Mouse (Mus musculus): Measurements from ENCODE around the gene Mgrn1.
A peak's percentile ranks its signal among the peaks of the same experiment; 100 is the strongest.

The Mgrn1 gene

DNA sequence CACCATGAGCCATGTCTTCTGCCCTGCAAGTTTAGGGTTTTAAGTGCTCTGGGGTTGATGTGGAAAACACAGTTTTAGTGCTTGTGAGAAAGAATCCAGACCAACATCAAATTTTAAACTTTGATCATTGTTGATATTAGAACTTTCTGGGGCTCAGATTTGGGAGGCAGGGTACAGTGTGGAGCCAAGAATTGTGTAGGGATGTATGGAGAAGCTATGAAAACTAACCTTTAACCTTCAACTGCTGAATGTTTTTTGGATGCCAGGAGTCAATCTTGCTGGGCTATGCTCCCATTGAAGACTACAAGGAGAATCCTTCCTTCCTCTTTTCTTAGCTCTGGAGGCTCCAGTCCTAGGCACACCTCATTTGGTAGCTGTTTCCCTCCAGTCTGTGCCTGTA lies 20.5 kb downstream of the Mgrn1 start:
- DNase-seq (ENCODE audit: low read depth, low spot score), result no peak

DNA sequence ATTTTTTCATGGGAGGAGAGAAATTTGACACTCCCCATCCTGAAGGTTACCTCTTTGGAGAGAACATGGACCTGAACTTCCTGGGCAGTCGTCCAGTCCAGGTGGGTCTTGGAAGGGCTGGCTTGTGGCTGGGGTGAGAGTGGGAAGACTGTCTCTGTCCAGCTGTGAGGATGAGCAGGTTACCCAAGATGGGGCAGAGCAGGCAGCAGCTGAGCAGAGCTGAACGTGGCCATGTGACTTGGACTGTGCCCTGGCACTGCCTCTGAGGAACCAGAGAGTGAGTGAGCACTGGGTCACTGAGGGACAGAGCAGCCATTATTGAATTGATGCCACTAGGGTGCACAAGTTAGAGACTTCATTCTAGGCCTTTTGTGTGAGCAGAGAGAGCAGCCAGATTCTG lies 21.3 kb downstream of the Mgrn1 start:
- no peak for DNase-seq (ENCODE audit: low read depth, low spot score)

DNA sequence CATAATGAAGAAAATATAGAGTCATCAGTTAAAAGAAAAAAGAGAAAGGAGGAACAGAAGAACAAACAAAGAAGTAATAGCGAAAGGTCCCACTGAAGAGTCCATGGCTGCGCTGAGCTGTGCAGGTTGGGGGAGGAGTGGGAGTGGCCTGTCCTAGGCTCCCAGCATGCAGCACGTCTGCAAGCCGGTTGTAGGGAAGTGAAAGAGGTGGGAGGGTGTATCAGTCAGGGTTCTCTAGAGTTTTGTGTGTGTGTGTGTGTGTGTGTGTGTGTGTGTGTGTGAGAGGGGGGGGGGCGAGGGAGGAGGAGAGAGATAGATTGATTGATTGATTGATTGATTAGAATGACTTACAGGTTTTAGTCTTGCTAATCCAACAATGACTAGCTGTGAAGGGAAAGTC lies 21.9 kb downstream of the Mgrn1 start:
- no peak for DNase-seq (ENCODE audit: low read depth, low spot score)

DNA sequence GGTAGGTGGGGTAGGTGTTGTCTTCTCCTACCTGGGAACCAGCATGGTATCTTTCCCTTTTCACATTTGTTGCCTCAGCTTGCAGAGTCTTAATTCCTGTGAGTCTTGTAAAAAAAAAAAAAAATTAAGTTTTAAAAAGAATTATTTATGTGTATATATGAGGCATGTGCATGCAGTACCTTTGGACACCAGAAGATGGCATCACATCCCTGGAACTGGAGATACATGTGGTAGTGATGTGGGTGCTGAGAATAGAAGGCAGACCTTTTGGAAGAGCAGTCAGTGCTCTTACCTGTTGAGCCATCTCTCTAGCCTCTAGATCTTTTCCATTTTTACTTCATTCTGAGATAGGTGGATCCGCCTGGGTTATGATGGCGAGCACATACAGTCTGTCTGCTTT lies 23.7 kb downstream of the Mgrn1 start:
- peak; percentile 66 for DNase-seq (ENCODE audit: low read depth, low spot score)

DNA sequence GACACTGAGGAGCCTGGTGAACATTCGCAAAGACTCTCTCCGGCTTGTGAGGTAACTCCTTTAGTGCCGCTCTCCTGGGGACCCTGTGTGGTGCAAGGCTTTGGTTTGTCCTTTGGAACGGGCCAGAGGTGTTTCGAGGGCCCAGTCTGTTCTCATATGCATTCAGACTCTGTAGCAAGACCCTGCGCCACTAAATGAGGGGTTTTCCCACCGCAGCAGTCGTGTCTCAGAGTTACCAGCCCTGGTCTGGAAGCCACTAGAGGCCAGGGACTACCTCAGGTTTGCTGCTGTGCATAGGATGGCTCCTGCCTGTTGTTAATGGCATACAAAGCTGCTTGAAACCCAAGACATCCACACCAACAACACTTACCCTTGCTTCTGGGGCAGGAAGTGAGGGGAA lies 24.7 kb downstream of the Mgrn1 start:
- DNase-seq (ENCODE audit: low read depth, low spot score), result no peak

DNA sequence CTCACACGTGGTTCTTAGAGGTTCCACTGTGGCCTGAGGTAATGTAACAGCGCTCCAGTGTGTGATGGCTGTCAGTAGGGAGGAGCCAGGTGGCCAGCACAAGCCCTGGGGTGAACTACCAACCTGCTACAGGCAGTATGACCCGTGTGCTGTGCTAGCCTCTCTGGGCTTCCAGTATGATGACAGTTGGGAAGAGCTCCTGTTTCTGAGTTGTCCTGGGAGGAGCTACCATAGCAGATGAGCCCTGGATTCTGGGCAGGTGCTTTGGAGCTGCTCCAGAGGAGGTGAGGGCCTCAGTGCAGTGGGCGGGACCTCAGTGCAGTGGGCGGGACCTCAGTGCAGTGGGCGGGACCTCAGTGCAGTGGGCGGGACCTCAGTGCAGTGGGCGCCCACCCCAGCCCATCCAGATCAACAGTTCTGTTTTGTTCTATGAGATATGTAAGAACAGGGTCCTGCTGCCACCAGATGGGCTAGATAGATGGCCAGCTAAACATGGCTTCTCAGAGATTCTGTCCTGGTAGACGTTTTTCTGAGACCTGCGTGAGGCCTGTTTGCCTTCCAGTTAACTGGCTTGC lies 26.1 kb downstream of the Mgrn1 start:
- no peak for DNase-seq (ENCODE audit: low read depth, low spot score)

DNA sequence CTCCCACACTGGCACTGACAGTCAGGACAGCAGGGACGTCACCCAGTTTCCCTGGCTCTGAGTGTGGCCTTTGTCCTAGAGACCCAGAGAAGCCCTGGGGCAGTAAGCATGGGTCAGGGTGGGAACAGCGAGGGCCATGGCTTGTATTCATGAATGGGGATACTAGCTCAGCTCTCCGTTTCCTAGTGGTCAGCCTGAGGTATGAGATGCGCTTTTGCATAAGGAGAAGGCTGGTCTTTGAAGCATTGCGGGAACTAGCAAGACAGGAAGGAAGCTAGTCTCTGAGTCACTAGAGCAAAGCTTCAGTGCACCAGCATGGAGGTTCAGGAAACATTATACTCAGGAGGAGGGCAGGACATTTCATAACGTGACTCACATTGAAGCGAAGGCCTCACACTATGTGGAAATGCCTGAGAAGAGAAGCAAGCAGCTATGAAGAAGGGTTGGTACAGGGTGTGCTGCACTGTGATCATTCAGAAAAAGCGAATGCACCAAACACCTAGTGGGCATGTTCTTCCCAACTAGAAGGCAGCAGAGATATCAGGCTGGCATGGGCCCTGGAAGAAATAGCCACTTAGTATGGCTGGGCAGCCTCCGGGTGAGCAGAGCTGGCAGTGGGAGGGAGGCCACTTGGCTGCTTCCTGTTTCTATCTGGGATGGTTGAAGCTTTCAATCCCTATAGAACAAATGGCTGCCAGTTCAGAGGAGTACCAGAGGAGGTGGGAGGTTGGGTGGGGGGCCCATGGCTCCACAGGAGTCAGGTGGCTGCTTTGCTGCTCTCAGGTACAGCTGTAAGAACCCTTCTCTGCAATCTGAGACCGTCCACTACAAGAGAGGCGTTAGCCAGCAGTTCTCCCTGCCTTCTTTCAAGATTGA lies 27.1 kb downstream of the Mgrn1 start:
- DNase-seq (ENCODE audit: low read depth, low spot score), result peak; percentile 97

DNA sequence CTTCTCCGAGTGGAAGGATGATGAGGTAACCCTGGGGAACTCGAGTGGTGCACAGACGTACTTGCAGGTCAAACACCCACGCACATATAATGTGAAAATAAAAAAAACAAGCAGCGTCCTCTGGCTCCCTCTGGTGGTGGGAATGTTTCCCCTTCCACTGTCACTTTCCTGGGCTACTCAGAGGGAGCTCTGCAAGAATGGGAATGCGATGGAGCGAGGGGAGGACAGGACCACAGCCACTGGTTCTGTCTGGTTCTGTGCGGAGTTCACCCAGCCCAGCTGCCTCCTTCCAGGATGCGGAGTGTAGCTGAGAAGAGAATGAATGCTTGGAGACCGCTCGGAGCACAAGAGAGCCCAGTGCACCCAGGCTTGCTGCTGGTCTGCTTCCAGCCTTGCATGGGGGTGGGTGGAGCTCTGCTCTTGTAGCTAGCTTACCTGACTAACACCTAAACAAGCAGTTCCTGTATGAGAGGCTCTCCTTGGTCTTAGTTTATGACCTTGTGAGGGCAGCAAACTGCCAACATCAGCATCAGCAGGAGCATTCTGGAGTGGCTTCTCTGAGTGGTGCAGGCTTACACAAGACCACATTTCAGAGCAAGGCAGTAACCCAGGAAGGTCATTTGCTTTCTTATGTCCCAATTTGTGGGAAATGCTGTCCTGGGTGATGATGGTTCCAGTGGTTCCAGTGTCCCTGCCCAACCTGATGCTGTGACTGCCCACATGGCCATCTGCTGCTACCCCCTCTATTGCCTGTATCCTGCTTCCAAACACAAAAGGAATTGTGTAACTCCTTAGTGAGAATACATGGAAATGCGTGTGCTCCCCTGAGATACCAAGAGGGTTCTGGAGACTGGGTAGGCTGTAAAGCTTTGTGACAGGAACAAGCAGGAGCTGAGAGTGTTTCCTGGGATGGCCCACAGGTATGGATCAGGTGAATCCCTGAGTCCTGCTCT lies 28.0 kb downstream of the Mgrn1 start:
- DNase-seq (ENCODE audit: low read depth, low spot score), result peak; percentile 97

DNA sequence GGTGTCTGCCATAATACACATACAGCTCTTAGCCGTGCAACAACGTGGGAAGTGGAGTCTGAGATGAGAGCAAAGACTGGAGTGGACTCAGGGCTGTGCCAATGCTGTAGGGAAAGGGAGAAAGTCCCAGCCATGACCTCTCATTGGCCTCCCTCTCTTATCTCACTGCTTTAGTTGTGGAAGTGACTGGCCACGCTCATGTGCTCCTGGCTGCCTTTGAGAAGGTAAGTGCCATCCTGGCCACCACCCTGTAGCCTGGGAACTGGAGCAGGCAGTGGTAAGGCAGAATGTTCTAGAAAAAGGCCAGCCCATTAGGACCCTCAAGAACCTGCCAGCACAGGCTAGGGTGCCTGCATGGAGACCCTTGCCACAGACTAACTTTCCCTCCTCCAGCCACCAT lies 29.9 kb downstream of the Mgrn1 start:
- DNase-seq (ENCODE audit: low read depth, low spot score), result no peak

DNA sequence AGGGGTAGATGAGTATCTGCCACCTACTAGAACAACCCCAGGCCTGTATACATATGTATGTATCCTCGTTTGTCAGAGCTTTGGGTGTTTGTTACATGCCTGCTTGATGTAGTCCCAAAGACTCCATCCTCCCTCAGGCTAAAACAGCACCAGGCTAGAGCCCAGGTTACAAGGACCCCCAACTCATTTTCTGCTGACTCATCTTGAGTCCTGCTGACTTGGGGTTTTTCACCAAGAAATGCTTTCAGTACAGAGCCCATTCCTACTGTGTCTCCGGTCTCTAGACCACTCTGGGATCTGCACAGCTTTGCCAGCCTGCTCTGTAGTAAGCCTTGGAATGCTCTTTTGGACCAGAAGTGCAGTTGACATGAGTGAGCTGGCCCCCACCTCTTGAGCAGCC lies 30.6 kb downstream of the Mgrn1 start:
- DNase-seq (ENCODE audit: low read depth, low spot score), result no peak

DNA sequence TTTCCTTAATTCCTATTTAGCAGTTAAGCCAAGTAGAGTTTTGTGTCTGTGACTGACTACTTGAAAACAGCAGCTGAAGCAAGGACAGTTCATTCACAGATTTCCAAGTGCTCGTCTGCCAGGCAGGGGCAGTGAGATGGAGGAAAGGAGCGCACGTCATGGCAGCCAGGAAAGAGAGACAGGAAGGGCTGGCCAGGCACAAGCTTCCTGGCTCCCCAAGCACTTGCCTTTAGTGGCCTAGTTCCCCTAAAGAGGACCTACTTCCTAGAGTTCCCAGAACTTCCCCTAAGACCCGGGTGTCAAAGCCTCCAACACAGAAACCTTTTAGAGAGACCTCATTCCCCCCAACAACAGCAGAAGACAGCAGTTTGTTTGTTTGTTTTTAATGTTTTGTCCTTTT lies 34.5 kb downstream of the Mgrn1 start:
- no peak for DNase-seq (ENCODE audit: low read depth, low spot score)

DNA sequence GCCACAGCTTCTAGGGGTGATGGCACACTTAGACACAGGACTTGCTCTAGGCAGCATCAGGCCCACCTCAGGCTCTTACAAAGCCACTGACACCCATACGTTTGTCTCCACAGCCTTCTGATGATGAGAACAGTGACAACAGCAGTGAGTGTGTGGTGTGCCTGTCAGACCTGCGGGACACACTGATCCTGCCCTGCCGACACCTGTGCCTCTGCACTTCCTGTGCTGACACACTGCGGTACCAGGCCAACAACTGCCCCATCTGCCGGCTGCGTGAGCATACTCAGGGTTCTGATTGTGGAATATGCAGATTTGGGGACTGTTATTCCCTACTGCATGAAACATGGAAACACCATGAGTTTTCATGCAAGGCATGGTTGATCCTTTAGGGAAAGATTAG lies 36.4 kb downstream of the Mgrn1 start:
- no peak for DNase-seq (ENCODE audit: low read depth, low spot score)

DNA sequence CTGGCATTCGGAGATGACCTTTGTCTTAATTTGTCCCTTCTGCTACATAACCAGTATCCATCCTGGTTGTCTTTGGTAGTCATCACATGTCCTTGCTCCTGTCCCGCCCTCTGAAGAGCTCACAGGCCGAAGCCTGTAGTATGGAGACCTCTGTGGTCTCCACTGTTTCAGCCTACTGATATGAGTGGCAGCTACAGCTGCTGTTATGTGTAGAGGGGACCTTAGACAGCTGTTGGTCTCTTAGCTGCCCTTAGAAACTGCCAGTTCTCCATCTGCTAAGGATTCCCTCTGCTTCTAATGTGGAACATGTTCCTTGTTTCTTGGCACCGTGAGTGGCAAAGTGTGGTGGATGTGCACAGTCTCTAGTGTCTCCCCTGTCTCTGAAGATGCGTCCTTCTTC lies 37.9 kb downstream of the Mgrn1 start:
- DNase-seq (ENCODE audit: low read depth, low spot score), result no peak

DNA sequence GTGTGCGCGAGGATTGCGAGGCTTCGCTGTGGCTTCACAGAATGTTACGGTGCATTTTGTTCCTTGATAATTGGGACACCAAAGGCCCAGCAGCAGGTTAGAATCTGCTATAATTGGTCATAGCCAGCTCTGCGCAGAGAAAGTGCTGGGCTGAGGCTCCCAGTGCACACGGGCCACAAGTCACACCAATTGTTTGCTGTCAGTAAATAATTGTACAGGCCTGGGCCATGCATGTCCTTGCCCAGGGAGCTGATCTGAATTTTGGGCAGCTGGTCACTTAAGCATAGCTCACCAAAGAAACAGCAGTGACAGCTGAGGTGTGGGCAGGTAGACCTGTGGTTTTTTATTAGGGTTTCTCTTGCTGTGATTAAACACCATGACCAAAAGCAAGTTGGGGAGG lies 41.9 kb downstream of the Mgrn1 start:
- DNase-seq (ENCODE audit: low read depth, low spot score), result no peak

DNA sequence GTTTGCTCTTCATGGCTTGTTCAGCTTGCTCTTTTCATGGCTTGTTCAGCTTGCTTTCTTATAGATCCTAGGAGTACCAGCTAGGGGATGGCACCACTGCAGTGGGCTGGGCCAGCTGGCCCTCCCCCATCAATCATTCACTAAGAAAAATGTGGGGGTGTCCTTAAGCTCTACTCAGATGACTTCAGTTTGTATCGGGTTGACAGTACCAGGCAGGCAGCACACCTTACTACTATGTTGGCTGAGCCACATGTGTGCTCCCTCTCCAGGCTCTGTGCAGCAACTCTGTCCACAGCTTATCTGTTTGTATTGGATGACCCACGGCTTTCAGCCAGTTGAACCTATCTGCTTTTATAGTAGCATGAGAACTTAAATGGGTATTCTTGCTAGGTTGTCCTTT lies 42.4 kb downstream of the Mgrn1 start:
- no peak for DNase-seq (ENCODE audit: low read depth, low spot score)

DNA sequence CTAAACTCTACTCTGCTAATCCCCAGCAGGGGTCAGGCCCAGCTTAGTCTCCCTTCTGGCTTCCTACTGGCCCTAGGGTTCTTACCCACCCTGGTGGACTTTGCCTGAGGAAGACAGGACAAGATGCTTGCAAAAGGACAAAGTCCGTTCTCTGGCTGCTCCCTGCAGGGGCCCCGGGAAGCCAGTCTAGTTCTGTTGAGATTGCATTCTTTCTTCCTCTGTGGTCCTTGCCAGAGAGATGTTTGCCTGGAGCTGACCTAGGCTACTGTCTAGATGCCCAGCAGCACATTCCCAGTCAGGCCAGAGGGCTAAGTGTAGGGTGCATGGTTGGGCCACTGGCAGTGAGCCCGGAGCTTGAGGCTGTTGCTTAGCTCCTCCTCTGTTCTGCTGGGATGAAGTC lies 46.4 kb downstream of the Mgrn1 start:
- DNase-seq (ENCODE audit: low read depth, low spot score), result peak; percentile 49

DNA sequence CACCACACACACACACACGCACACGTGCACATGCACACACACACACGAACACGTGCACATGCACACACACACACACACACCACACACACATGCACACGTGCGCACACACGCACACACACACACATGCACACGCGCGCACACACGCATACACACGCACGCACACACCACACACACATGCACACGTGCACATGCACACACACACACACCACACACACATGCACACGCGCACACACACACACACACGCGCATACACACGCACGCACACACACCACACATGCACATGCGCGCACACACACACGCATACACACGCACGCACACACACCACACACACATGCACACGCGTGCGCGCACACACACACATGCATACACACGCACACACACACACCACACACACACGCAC lies 49.4 kb downstream of the Mgrn1 start:
- DNase-seq (ENCODE audit: low read depth, low spot score), result no peak

DNA sequence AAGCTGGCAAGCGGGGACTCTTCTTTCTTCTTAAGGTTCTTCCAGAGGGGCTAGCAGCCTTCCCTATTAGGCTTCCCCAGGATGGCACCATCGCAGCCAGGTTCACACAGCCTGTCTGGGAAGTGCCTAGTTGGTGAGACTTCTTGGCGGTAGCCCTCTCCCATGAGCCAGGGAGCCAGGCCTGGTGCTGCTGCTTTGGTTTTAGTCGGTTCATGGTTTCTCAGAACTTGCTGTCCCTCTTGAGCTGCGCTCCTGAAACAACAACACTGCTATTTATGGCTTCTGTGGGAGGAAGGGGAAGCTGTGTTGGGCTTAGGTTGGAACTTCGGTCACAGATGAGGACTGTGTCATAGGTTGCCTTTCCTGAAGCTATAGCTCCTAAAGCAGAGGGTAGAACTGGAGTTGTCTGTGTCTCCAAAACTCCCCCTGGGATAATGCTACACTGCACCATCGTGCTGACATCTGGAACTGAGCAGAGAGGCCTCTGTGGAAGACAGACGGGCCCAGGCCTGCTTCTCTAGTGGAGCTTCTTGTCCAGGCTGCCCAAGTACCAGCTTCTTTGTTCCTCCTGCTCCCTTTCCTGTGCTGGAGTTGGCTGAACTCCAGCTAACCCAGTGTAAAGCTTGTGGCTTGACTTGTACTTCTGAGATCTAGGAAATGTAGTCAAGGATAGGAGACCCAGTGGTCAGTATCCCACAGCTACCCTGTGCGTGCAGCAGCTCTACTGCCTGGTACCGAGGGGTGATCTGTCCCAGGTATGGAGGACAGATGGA lies 50.1 kb downstream of the Mgrn1 start:
- no peak for DNase-seq (ENCODE audit: low read depth, low spot score)

DNA sequence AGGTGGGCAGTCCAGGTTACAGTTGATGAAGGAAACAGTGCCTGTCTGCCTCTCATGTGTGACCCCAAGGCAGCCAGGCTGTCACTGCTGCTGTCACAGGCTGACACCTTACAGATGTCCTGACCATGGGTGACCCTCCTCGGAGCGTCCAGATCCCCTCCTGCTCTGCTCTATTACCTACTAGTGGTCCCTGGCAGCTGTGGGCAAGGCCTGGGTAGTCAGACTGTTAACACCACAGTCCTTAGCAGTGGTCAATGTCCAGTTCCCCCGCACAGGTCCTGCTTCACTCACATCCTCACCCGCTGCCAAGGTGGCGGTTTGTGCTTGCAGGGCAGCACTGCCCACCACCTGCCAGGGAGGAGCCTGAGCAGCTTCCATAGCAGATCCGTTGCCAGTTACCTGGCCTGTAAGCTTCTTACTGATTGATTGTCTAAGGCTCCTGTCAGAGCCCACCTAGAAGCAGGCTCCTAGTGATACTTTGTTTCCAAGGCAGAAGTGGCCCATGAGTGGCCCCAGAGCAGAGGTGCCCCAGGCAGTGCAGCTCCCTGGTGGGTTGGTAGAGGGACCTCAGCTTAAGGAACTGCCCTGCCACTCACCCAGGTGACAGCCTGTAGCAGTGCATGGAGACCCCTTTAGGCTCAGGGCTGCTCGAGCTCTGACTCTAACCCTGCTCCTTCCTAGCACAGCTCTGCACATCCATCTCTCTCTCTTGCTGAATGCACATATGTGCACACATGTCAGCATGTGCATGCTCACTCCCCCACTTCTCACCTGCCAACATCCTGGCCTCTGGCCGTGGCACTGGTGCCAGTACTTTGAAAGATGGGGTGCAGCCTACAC lies 51.5 kb downstream of the Mgrn1 start:
- DNase-seq (ENCODE audit: low read depth, low spot score), result no peak

DNA sequence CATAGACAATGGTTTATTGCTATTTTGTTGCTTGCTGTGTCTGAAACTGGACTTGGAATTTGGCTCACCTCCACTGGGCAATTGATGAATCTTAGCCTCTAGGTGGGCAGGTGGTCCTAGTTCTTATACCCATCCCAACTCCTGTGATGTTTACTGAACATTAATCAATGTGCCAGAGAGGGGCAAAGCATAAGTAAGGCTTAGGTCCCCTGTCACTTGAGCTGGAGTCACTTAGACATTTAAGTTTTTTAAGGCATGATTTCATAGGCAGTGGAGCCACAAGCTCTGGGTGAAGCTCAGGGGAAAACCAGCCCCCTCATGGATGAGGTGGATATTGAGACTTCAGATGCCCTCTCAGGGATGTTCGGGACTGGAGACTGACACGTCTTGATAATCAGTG lies 52.4 kb downstream of the Mgrn1 start, which contains the start of gene Nudt16l1:
Gene Nudt16l1, plus strand, starts transcription at position 301 of the 400 bp plus-strand sequence.
- no peak for DNase-seq (ENCODE audit: low read depth, low spot score)

DNA sequence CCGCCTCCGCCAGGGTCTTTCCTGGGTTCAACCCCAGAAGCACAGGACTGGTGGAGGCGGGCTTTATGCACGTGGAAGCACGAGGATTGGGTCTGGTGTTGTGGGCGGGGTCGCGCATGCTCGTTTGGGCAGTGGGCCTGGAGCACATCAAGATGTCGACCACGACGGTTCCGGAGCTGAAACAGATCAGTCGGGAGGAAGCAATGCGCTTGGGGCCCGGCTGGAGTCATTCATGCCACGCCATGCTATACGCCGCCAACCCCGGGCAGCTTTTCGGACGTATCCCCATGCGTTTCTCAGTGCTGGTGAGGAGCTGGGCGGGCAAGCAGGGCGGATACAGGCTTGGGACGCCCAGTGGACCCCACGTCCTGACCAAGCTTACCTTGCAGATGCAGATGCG lies 52.9 kb downstream of the Mgrn1 start:
- DNase-seq (ENCODE audit: low read depth, low spot score), result peak; percentile 98
